Mouse (Mus musculus): ENCODE data around the gene Kcnk3. TPM values are rescaled to one million over a fixed set of nuclear protein-coding genes. Genes with fewer than 3 reads are reported as not detected.

Kcnk3 gene
- total RNA-seq, 2 experiments from 2014 or later = 237 to 244 TPM

DNA sequence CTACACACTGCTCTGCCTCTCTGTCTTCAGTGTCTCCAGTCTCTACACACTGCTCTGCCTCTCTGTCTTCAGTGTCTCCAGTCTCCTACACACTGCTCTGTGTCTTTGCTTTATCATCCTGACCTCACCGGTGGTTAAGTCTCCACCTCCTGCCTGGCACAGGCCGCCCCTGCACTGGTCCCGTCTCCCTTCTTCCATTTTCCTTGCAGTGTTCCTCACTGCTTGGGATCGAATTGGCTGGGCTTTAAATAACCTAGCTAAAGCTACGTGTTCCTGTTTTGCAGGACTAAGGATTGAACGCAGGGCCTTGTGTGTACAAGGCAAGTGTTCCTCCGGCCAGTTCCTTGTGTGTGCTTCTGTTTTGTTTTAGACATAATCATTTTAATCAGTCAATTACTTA, 82.1 kb downstream of the Kcnk3 start:
- no peak for DNase-seq

DNA sequence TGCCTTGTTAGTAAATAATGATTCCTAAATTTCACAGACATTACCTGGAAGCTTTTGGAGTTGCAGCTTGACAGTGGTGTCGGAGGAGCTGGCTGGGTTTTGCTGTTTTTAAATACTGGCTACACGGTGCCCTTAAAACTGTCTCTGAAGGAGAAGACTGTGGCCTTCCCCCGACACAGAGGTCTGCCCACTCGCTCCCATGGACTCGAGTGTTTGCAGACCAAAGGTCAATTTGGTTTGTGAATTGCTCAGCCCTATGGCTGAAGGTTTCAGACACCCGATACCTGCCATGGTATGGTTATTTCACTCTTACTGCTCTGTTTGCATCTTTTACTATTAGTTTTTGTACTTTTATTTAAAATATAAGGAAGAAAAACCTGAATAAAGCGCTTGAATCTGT, 86.0 kb downstream of the Kcnk3 start:
- DNase-seq = no peak

Small RNAs within 50 kb of the gene (microRNA-seq; reads per million reads assigned to microRNA genes)
- 0.27 to 0.38 reads per million in 2 experiments for gene Mir5625

Other genes starting within 250 kb of the Kcnk3 start
- not detected for gene Otof, start 126.2 kb upstream of the Kcnk3 start, total RNA-seq (2021)
- gene 1700001C02Rik, start 122.1 kb upstream of the Kcnk3 start, total RNA-seq (2021) = not detected
- gene Cib4, start 42.3 kb upstream of the Kcnk3 start, total RNA-seq (2021) = not detected
- gene Slc35f6, start 59.8 kb downstream of the Kcnk3 start, total RNA-seq (2021) = 10 to 100 TPM; 44.7 to 51.8 TPM
- gene Cenpa, start 78.6 kb downstream of the Kcnk3 start, total RNA-seq (2021) = 10 to 100 TPM; 58.6 to 66.5 TPM
- under 1 TPM; 0.72 to 0.82 TPM for gene Dpysl5, start 123.4 kb downstream of the Kcnk3 start, total RNA-seq (2021)
- 10 to 100 TPM; 37.0 to 42.8 TPM for gene Mapre3, start 226.5 kb downstream of the Kcnk3 start, total RNA-seq (2021)